Mouse (Mus musculus) kidney, adult 2 months (tissue): Measurements from ENCODE around the gene Olfr1462. TPM values are rescaled to one million over a fixed set of nuclear protein-coding genes. Genes with fewer than 3 reads are reported as not detected.

Experiments used
- DNase-seq: peaks from one replicate; pipeline ENCODE4 v3.0.0; 2021
- H3K27ac ChIP-seq: fragments of 200-500 bp; 2 replicates; pipeline ENCODE4 v1.5.1; 2012; ENCODE audit warnings: low read depth, low read length, control low read depth, inconsistent platforms; ENCODE audit not compliant: insufficient read depth
- H3K27me3 ChIP-seq: fragments of 200-500 bp; replicated peaks from 2 replicates; pipeline ENCODE4 v1.6.1; 2012; ENCODE audit warnings: mild to moderate bottlenecking, moderate library complexity, low read length, inconsistent platforms; ENCODE audit not compliant: control insufficient read depth, insufficient read depth
- H3K36me3 ChIP-seq: fragments of 200-500 bp; 2 replicates; pipeline ENCODE4 v1.6.1; 2012; ENCODE audit warnings: mild to moderate bottlenecking, moderate library complexity, low read length, inconsistent platforms; ENCODE audit not compliant: control insufficient read depth, insufficient read depth
- H3K4me1 ChIP-seq: fragments of 200-500 bp; 2 replicates; pipeline ENCODE4 v1.6.1; 2011; ENCODE audit warnings: low read length; ENCODE audit not compliant: control insufficient read depth, insufficient read depth
- H3K4me3 ChIP-seq: fragments of 200-500 bp; 2 replicates; pipeline ENCODE4 v1.5.1; 2011; ENCODE audit warnings: mild to moderate bottlenecking, low read depth, low read length, control low read depth; ENCODE audit not compliant: insufficient read depth
- CTCF ChIP-seq: fragments of 200-500 bp; conservative IDR thresholded peaks from 2 replicates; pipeline ENCODE4 v1.5.1; 2011; ENCODE audit warnings: low read depth, mild to moderate bottlenecking, control low read depth, low read length, moderate library complexity, mixed read lengths; ENCODE audit not compliant: insufficient read depth, insufficient read length
- POLR2A ChIP-seq: fragments of 200-500 bp; IDR thresholded peaks from one replicate; pipeline ENCODE4 v1.6.1; 2011; ENCODE audit warnings: low read depth, low read length, control low read depth
- WGBS: fragments of 180-500 bp; shearing (Covaris S2); methylation state at CpG from one replicate; pipeline ENCODE4 v1.1.7; 2018; 5-methylcytosine and 5-hydroxymethylcytosine counted together
- polyA plus RNA-seq: library from polyadenylated mRNA; depleted of rRNA; stranded (reverse); fragments of >200 nt; gene quantifications from 2 replicates; pipeline ENCODE4 v1.2.3, GENCODE M21; 2012; rRNA removed

Gene Olfr1462
- not detected in 2 replicates for polyA plus RNA-seq

GRCm38 (mm10) chr19:13185434-13185833, at the start of gene Olfr1462:
Gene Olfr1462, plus strand, starts transcription at chr19:13185734.
- DNase-seq, result no peak
- H3K27me3 ChIP-seq, result no peaks in the 10 kb centered on the region
- H3K27ac ChIP-seq, result no peak within 1 kb of the TSS
- no peak within 1 kb of the TSS for H3K4me3 ChIP-seq
- no peaks in the 10 kb centered on the region for H3K36me3 ChIP-seq
- H3K4me1 ChIP-seq, result no peaks in the 10 kb centered on the region
- WGBS, result 85% methylated on average over 1 of the region's 1 CpGs
- TF ChIP-seq POLR2A (no peak), CTCF (no peak)

- Histone ChIP-seq H3K27me3 (no peaks in the 10 kb centered on the region), H3K4me1 (no peaks in the 10 kb centered on the region), H3K27ac (no peak within 1 kb of the TSS), H3K4me3 (no peak within 1 kb of the TSS), H3K36me3 (no peaks in the 10 kb centered on the region)
- WGBS, result 65% methylated on average over 1 of the region's 1 CpGs
- DNase-seq, result no peak
- TF ChIP-seq CTCF (no peak), POLR2A (no peak)
Measured at GRCm38 (mm10) chr19:13149449-13149848, 36.1 kb upstream of the Olfr1462 start, which contains the start of gene Olfr1459. Gene Olfr1459, minus strand, starts transcription at chr19:13149549.

- H3K27ac ChIP-seq, result no peak within 1 kb of the TSS
- no peaks in the 10 kb centered on the region for H3K36me3 ChIP-seq
- no peak for DNase-seq
- no peak within 1 kb of the TSS for H3K4me3 ChIP-seq
- no peak for TF ChIP-seq CTCF
- TF ChIP-seq POLR2A, result no peak
- 38% methylated on average over 1 of the region's 1 CpGs for WGBS
- no peaks in the 10 kb centered on the region for H3K27me3 ChIP-seq
- no peaks in the 10 kb centered on the region for H3K4me1 ChIP-seq
Measured at GRCm38 (mm10) chr19:13162700-13163099, 22.8 kb upstream of the Olfr1462 start, which contains the start of gene Olfr1461. Gene Olfr1461, plus strand, starts transcription at chr19:13163000.

- H3K27ac ChIP-seq, result no peak overlapping the region
- TF ChIP-seq CTCF (no peak), POLR2A (no peak)
- DNase-seq, result no peak
- H3K4me1 ChIP-seq, result no peaks in the 10 kb centered on the region
- H3K4me3 ChIP-seq, result no peak overlapping the region
- no peaks in the 10 kb centered on the region for H3K36me3 ChIP-seq
- H3K27me3 ChIP-seq, result no peaks in the 10 kb centered on the region
- WGBS, result 86% methylated on average over 11 of the region's 11 CpGs
Measured at GRCm38 (mm10) chr19:13221666-13222065, 36.1 kb downstream of the Olfr1462 start.

- Histone ChIP-seq H3K27me3 (no peaks in the 10 kb centered on the region), H3K36me3 (no peaks in the 10 kb centered on the region), H3K4me3 (no peak within 1 kb of the TSS), H3K4me1 (no peaks in the 10 kb centered on the region), H3K27ac (no peak within 1 kb of the TSS)
- no peak for DNase-seq
- TF ChIP-seq CTCF, result no peak
- no peak for TF ChIP-seq POLR2A
Measured at GRCm38 (mm10) chr19:13231028-13231427, 45.5 kb downstream of the Olfr1462 start, which contains the start of gene Olfr1463. Gene Olfr1463, plus strand, starts transcription at chr19:13231328.

Other genes with a start within 250 kb of the Olfr1462 start
- not detected in 2 replicates for gene Olfr1450, start 235.5 kb upstream of the Olfr1462 start, polyA plus RNA-seq
- gene Olfr1451, start 190.7 kb upstream of the Olfr1462 start, polyA plus RNA-seq, result not detected in 2 replicates
- not detected in 2 replicates for gene Olfr1453, start 157.4 kb upstream of the Olfr1462 start, polyA plus RNA-seq
- gene Olfr1454, start 125.1 kb upstream of the Olfr1462 start, polyA plus RNA-seq, result not detected in 2 replicates
- not detected in 2 replicates for gene Olfr1457, start 87.8 kb upstream of the Olfr1462 start, polyA plus RNA-seq
- gene Olfr1458, start 79.0 kb upstream of the Olfr1462 start, polyA plus RNA-seq, result not detected in 2 replicates
- gene Olfr1459, start 36.2 kb upstream of the Olfr1462 start, polyA plus RNA-seq, result not detected in 2 replicates
- not detected in 2 replicates for gene Olfr1461, start 22.7 kb upstream of the Olfr1462 start, polyA plus RNA-seq
- not detected in 2 replicates for gene Olfr1463, start 45.6 kb downstream of the Olfr1462 start, polyA plus RNA-seq
- not detected in 2 replicates for gene Olfr1465, start 129.8 kb downstream of the Olfr1462 start, polyA plus RNA-seq
- not detected in 2 replicates for gene Olfr1466, start 153.1 kb downstream of the Olfr1462 start, polyA plus RNA-seq
- not detected in 2 replicates for gene Olfr1467, start 176.5 kb downstream of the Olfr1462 start, polyA plus RNA-seq
- gene Olfr1469, start 222.1 kb downstream of the Olfr1462 start, polyA plus RNA-seq, result not detected in 2 replicates